Mouse (Mus musculus): ENCODE results near the gene Hist1h2bj. TPM values are rescaled to one million over a fixed set of nuclear protein-coding genes. Genes with fewer than 3 reads are reported as not detected.

Hist1h2bj gene
- polyA plus RNA-seq, 1 experiment: 0.65 TPM

Other genes starting within 250 kb of the Hist1h2bj start
- 2.7 TPM in 2 replicates for gene Hist1h2bq, start 233.0 kb upstream of the Hist1h2bj start, polyA plus RNA-seq (2012; rRNA removed)
- gene Hist1h2ao, start 232.7 kb upstream of the Hist1h2bj start, polyA plus RNA-seq (2012; rRNA removed): not detected in 2 replicates
- not detected in 2 replicates for gene Hist1h4m, start 231.5 kb upstream of the Hist1h2bj start, polyA plus RNA-seq (2012; rRNA removed)
- gene Hist1h4n, start 211.0 kb upstream of the Hist1h2bj start, polyA plus RNA-seq (2012; rRNA removed): 3.2 and 5.1 TPM in 2 replicates
- 0.54 and 1.5 TPM in 2 replicates for gene Hist1h2ap, start 209.7 kb upstream of the Hist1h2bj start, polyA plus RNA-seq (2012; rRNA removed)
- 0.73 and 0.88 TPM in 2 replicates for gene Hist1h2br, start 209.5 kb upstream of the Hist1h2bj start, polyA plus RNA-seq (2012; rRNA removed)
- 1.7 TPM in 2 replicates for gene Zfp184, start 98.1 kb upstream of the Hist1h2bj start, polyA plus RNA-seq (2012; rRNA removed)
- gene Pom121l2, start 62.0 kb upstream of the Hist1h2bj start, polyA plus RNA-seq (2012; rRNA removed): not detected in 2 replicates
- 0.52 and 0.73 TPM in 2 replicates for gene Prss16, start 33.5 kb upstream of the Hist1h2bj start, polyA plus RNA-seq (2012; rRNA removed)
- 0.46 TPM in 1 of 2 replicates, not detected in the other for gene Hist1h2ah, start 7.6 kb upstream of the Hist1h2bj start, polyA plus RNA-seq (2012; rRNA removed)
- 0.18 and 0.74 TPM in 2 replicates for gene Hist1h2bk, start 7.3 kb upstream of the Hist1h2bj start, polyA plus RNA-seq (2012; rRNA removed)
- gene Hist1h4i, start 1.9 kb upstream of the Hist1h2bj start, polyA plus RNA-seq (2012; rRNA removed): 3.2 and 4.3 TPM in 2 replicates
- 0.50 and 0.56 TPM in 2 replicates for gene Hist1h2ag, start 270 bp upstream of the Hist1h2bj start, polyA plus RNA-seq (2012; rRNA removed)
- not detected in 2 replicates for gene Vmn1r188, start 41.2 kb downstream of the Hist1h2bj start, polyA plus RNA-seq (2012; rRNA removed)
- gene Vmn1r189, start 62.6 kb downstream of the Hist1h2bj start, polyA plus RNA-seq (2012; rRNA removed): not detected in 2 replicates
- gene Vmn1r191, start 140.8 kb downstream of the Hist1h2bj start, polyA plus RNA-seq (2012; rRNA removed): not detected in 2 replicates
- gene Vmn1r192, start 147.9 kb downstream of the Hist1h2bj start, polyA plus RNA-seq (2012; rRNA removed): not detected in 2 replicates
- not detected in 2 replicates for gene Vmn1r193, start 179.9 kb downstream of the Hist1h2bj start, polyA plus RNA-seq (2012; rRNA removed)
- not detected in 2 replicates for gene Vmn1r194, start 201.0 kb downstream of the Hist1h2bj start, polyA plus RNA-seq (2012; rRNA removed)
- gene Vmn1r195, start 227.3 kb downstream of the Hist1h2bj start, polyA plus RNA-seq (2012; rRNA removed): not detected in 2 replicates
- gene Vmn1r196, start 246.7 kb downstream of the Hist1h2bj start, polyA plus RNA-seq (2012; rRNA removed): not detected in 2 replicates